Mouse (Mus musculus): Measurements from ENCODE around the gene Myo19. TPM values are rescaled to one million over a fixed set of nuclear protein-coding genes. Genes with fewer than 3 reads are reported as not detected.

Gene Myo19
- 1.7 and 1.8 TPM in 2 replicates for polyA plus RNA-seq (2015; fragmentation: Nextera tagmentation; extraction: Ambion mirVana)

GRCm38 (mm10) chr11:84879772-84880464, at the start of gene Myo19, which contains the start of gene Pigw:
TSS of gene Myo19 (plus strand) at chr11:84880148.
TSS of gene Pigw (minus strand) at chr11:84880285.
- Histone ChIP-seq H3K4me2 (ENCODE audit: low read depth, low read length) (peak within 1 kb of the TSS; percentile 100), H3K27ac (ENCODE audit: low read depth) (peak within 1 kb of the TSS; percentile 93), H3K4me1 (ENCODE audit: insufficient read depth) (peaks cover 16% of the 10 kb centered on the region), H3K9ac (replicated peaks) (peak within 1 kb of the TSS; percentile 94), H3K4me3 (ENCODE audit: low read depth, low read length) (peak within 1 kb of the TSS; percentile 95), H3K27me3 (ENCODE audit: insufficient read depth, low read length) (no peaks in the 10 kb centered on the region), H3K9me3 (ENCODE audit: low read length) (no peaks in the 10 kb centered on the region), H3K36me3 (replicated peaks; ENCODE audit: insufficient read depth, low read length) (peaks cover 7% of the 10 kb centered on the region)
- under 1% methylated on average over 79 of the region's 81 CpGs for WGBS (ENCODE audit: insufficient replicate concordance)
- DNase-seq (peak; percentile 89), ATAC-seq (peak; percentile 98)
- TF ChIP-seq EP300 (IDR thresholded peaks at IDR 0.05; ENCODE audit: low read depth) (no peak), CTCF (IDR thresholded peaks at IDR 0.05; ENCODE audit: low read depth) (peak; percentile 47)

GRCm38 (mm10) chr11:84839330-84839729, 40.6 kb upstream of the Myo19 start:
- Histone ChIP-seq H3K9ac (replicated peaks) (no peak overlapping the region), H3K27ac (ENCODE audit: low read depth) (no peak overlapping the region), H3K36me3 (replicated peaks; ENCODE audit: insufficient read depth, low read length) (peaks cover 83% of the 10 kb centered on the region), H3K9me3 (ENCODE audit: low read length) (no peaks in the 10 kb centered on the region), H3K4me3 (ENCODE audit: low read depth, low read length) (no peak overlapping the region), H3K4me1 (ENCODE audit: insufficient read depth) (no peaks in the 10 kb centered on the region), H3K27me3 (ENCODE audit: insufficient read depth, low read length) (no peaks in the 10 kb centered on the region), H3K4me2 (ENCODE audit: low read depth, low read length) (no peak overlapping the region)
- TF ChIP-seq CTCF (IDR thresholded peaks at IDR 0.05; ENCODE audit: low read depth) = peak; percentile 52
- no peak for TF ChIP-seq EP300 (IDR thresholded peaks at IDR 0.05; ENCODE audit: low read depth)
- DNase-seq = no peak
- WGBS (ENCODE audit: insufficient replicate concordance) = 88% methylated on average over 2 of the region's 2 CpGs
- ATAC-seq = no peak

GRCm38 (mm10) chr11:84846741-84847474, 33.0 kb upstream of the Myo19 start:
- H3K4me2 ChIP-seq (ENCODE audit: low read depth, low read length) = no peak overlapping the region
- DNase-seq (no peak), ATAC-seq (no peak)
- no peak overlapping the region for H3K9ac ChIP-seq (replicated peaks)
- H3K4me1 ChIP-seq (ENCODE audit: insufficient read depth) = no peaks in the 10 kb centered on the region
- H3K27me3 ChIP-seq (ENCODE audit: insufficient read depth, low read length) = no peaks in the 10 kb centered on the region
- 95% methylated on average over 15 of the region's 15 CpGs for WGBS (ENCODE audit: insufficient replicate concordance)
- no peak overlapping the region for H3K4me3 ChIP-seq (ENCODE audit: low read depth, low read length)
- H3K9me3 ChIP-seq (ENCODE audit: low read length) = no peaks in the 10 kb centered on the region
- no peak overlapping the region for H3K27ac ChIP-seq (ENCODE audit: low read depth)
- peaks cover 63% of the 10 kb centered on the region for H3K36me3 ChIP-seq (replicated peaks; ENCODE audit: insufficient read depth, low read length)
- TF ChIP-seq EP300 (IDR thresholded peaks at IDR 0.05; ENCODE audit: low read depth) (no peak), CTCF (IDR thresholded peaks at IDR 0.05; ENCODE audit: low read depth) (no peak)

- no peak for ATAC-seq
- Histone ChIP-seq H3K36me3 (replicated peaks; ENCODE audit: insufficient read depth, low read length) (peaks cover 62% of the 10 kb centered on the region), H3K4me1 (ENCODE audit: insufficient read depth) (no peaks in the 10 kb centered on the region), H3K4me3 (ENCODE audit: low read depth, low read length) (no peak overlapping the region), H3K9ac (replicated peaks) (no peak overlapping the region), H3K27ac (ENCODE audit: low read depth) (no peak overlapping the region), H3K27me3 (ENCODE audit: insufficient read depth, low read length) (no peaks in the 10 kb centered on the region), H3K9me3 (ENCODE audit: low read length) (no peaks in the 10 kb centered on the region), H3K4me2 (ENCODE audit: low read depth, low read length) (no peak overlapping the region)
- WGBS (ENCODE audit: insufficient replicate concordance) = 85% methylated on average over 7 of the region's 7 CpGs
- no peak for DNase-seq
- TF ChIP-seq CTCF (IDR thresholded peaks at IDR 0.05; ENCODE audit: low read depth) (no peak), EP300 (IDR thresholded peaks at IDR 0.05; ENCODE audit: low read depth) (no peak)
These were observed 32.4 kb upstream of the Myo19 start for GRCm38 (mm10) chr11:84847475-84848090.

- Histone ChIP-seq H3K4me3 (ENCODE audit: low read depth, low read length) (no peak overlapping the region), H3K9ac (replicated peaks) (no peak overlapping the region), H3K9me3 (ENCODE audit: low read length) (no peaks in the 10 kb centered on the region), H3K4me1 (ENCODE audit: insufficient read depth) (no peaks in the 10 kb centered on the region), H3K27ac (ENCODE audit: low read depth) (no peak overlapping the region), H3K4me2 (ENCODE audit: low read depth, low read length) (no peak overlapping the region), H3K27me3 (ENCODE audit: insufficient read depth, low read length) (no peaks in the 10 kb centered on the region), H3K36me3 (replicated peaks; ENCODE audit: insufficient read depth, low read length) (peaks cover 83% of the 10 kb centered on the region)
- 92% methylated on average over 6 of the region's 6 CpGs for WGBS (ENCODE audit: insufficient replicate concordance)
- TF ChIP-seq EP300 (IDR thresholded peaks at IDR 0.05; ENCODE audit: low read depth) (no peak), CTCF (IDR thresholded peaks at IDR 0.05; ENCODE audit: low read depth) (no peak)
- ATAC-seq = no peak
- DNase-seq = no peak
These were observed 24.7 kb upstream of the Myo19 start for GRCm38 (mm10) chr11:84855285-84855684.

GRCm38 (mm10) chr11:84865268-84865667, 14.7 kb upstream of the Myo19 start:
- Histone ChIP-seq H3K4me2 (ENCODE audit: low read depth, low read length) (peak overlapping the region; percentile 23), H3K9me3 (ENCODE audit: low read length) (no peaks in the 10 kb centered on the region), H3K27ac (ENCODE audit: low read depth) (0 out of 2 replicates have a peak overlapping the region, but pooled peaks have one; percentile 3), H3K36me3 (replicated peaks; ENCODE audit: insufficient read depth, low read length) (peaks cover 37% of the 10 kb centered on the region), H3K4me3 (ENCODE audit: low read depth, low read length) (no peak overlapping the region), H3K27me3 (ENCODE audit: insufficient read depth, low read length) (no peaks in the 10 kb centered on the region), H3K4me1 (ENCODE audit: insufficient read depth) (peaks cover 15% of the 10 kb centered on the region), H3K9ac (replicated peaks) (no peak overlapping the region)
- ATAC-seq = no peak
- TF ChIP-seq EP300 (IDR thresholded peaks at IDR 0.05; ENCODE audit: low read depth) = peak; percentile 32; the same call in 1 of the 2 replicates
- TF ChIP-seq CTCF (IDR thresholded peaks at IDR 0.05; ENCODE audit: low read depth) = no peak
- WGBS (ENCODE audit: insufficient replicate concordance) = 45% methylated on average over 2 of the region's 2 CpGs
- no peak for DNase-seq
